Mouse (Mus musculus) cerebellum, postnatal 36 days (tissue): ENCODE results near the gene Icosl.
"Not testable (repeated sequence)": the region's sequence is repeated elsewhere in the genome, so short reads cannot be mapped to it uniquely, and the experiment has no call there.

Experiments
- DNase-seq, 2 experiments: peaks; one replicate each; pipeline ENCODE4 v3.0.0; 2021 to 2022; ENCODE audit warnings: mixed read lengths in 2 of 2

The Icosl gene

GRCm38 (mm10) chr10:78077862-78078261 lies 8.8 kb downstream of the Icosl start:
- no peak for DNase-seq

GRCm38 (mm10) chr10:78078276-78078675 lies 9.2 kb downstream of the Icosl start:
- no peak for DNase-seq

GRCm38 (mm10) chr10:78079955-78080591 lies 11.0 kb downstream of the Icosl start:
- no peak for DNase-seq

- no peak for DNase-seq
Observed at GRCm38 (mm10) chr10:78084073-78084472, 15.0 kb downstream of the Icosl start.

- no peak for DNase-seq
Observed at GRCm38 (mm10) chr10:78085711-78086110, 16.6 kb downstream of the Icosl start.

GRCm38 (mm10) chr10:78086444-78087061 lies 17.5 kb downstream of the Icosl start:
- DNase-seq, result no peak

GRCm38 (mm10) chr10:78087101-78087511 lies 18.0 kb downstream of the Icosl start:
- no peak for DNase-seq

- no peak for DNase-seq
Observed at GRCm38 (mm10) chr10:78090246-78090645, 21.1 kb downstream of the Icosl start.

GRCm38 (mm10) chr10:78090706-78091491 lies 21.8 kb downstream of the Icosl start:
- DNase-seq, result no peak

GRCm38 (mm10) chr10:78091865-78092724 lies 23.0 kb downstream of the Icosl start:
- no peak for DNase-seq

GRCm38 (mm10) chr10:78092725-78093029 lies 23.6 kb downstream of the Icosl start:
- no peak for DNase-seq

GRCm38 (mm10) chr10:78095221-78095620 lies 26.1 kb downstream of the Icosl start:
- no peak for DNase-seq

- DNase-seq, result no peak
Observed at GRCm38 (mm10) chr10:78095954-78096931, 27.1 kb downstream of the Icosl start.

- not testable (repeated sequence) for DNase-seq
Observed at GRCm38 (mm10) chr10:78099860-78100259, 30.8 kb downstream of the Icosl start.

- no peak for DNase-seq
Observed at GRCm38 (mm10) chr10:78100989-78101780, 32.1 kb downstream of the Icosl start.

- no peak for DNase-seq
Observed at GRCm38 (mm10) chr10:78104555-78105490, 35.7 kb downstream of the Icosl start.

GRCm38 (mm10) chr10:78105548-78105947 lies 36.4 kb downstream of the Icosl start:
- DNase-seq, result peak; percentile 45 to 61

- no peak for DNase-seq
Observed at GRCm38 (mm10) chr10:78114521-78115092, 45.5 kb downstream of the Icosl start.

GRCm38 (mm10) chr10:78115153-78115552 lies 46.1 kb downstream of the Icosl start:
- no peak for DNase-seq
